Mouse (Mus musculus) ES-Bruce4 (cell line): ENCODE measurements around the gene Gm42715.

Experiments
- CTCF ChIP-seq: IDR thresholded peaks from one replicate; pipeline ENCODE4 v1.8.1; 2011; ENCODE audit warnings: low read depth, low read length
- POLR2A ChIP-seq: IDR thresholded peaks from one replicate; pipeline ENCODE4 v1.8.1; 2011; ENCODE audit warnings: low read length; ENCODE audit not compliant: insufficient read depth

GRCm38 (mm10) chr7:127477687-127478634 lies 41.4 kb upstream of the Gm42715 start:
- TF ChIP-seq CTCF (no peak), POLR2A (peak; percentile 80)
